In the genomic region with DNA sequence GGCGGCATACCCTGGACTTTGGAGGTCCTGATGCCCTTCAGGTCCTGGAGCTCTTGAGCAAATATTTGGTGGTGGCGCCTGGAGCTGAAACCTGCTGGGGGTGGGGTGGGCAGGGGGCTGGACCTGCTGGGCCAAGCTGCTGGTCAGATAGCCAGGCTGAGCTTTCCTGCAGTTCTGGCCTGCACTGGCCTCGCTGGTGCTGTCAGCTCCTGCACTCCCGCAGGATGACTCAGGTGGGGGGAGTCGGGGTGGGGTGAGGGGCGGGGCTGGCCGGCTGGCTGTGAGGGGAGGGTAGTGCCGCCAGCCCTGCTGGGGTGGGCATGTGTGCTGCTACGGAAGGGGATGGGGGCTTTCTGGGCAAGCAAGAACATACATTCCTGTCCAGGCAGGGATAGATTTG, we compare ENCODE assay signal across 8 mouse cellular contexts. TPM values are rescaled to one million over a fixed set of nuclear protein-coding genes. Genes with fewer than 3 reads are reported as not detected.
DNase-seq lines count a peak whose midpoint lies in the region; ATAC-seq and TF ChIP-seq lines count a peak whose summit lies in the region.

No protein-coding gene starts in this region.

- H3K27ac ChIP-seq in lung, embryonic 16.5 days (ENCODE audit: low read length), result peak overlapping the region; percentile 50
- no peak overlapping the region for H3K27ac ChIP-seq in limb, embryonic 14.5 days (replicated peaks; ENCODE audit: low read depth, low read length)
- H3K27ac ChIP-seq in stomach, embryonic 15.5 days, result peak overlapping the region; percentile 80

- no peaks in the 10 kb centered on the region for H3K9me3 ChIP-seq in lung, embryonic 16.5 days (ENCODE audit: control insufficient read depth, low read length)
- H3K9me3 ChIP-seq in limb, embryonic 14.5 days (ENCODE audit: control insufficient read depth, low read length), result no peaks in the 10 kb centered on the region
- H3K9me3 ChIP-seq in stomach, embryonic 15.5 days, result no peaks in the 10 kb centered on the region

- no peaks in the 10 kb centered on the region for H3K27me3 ChIP-seq in lung, embryonic 16.5 days (ENCODE audit: control insufficient read depth, insufficient read depth, low read depth, low read length)
- no peaks in the 10 kb centered on the region for H3K27me3 ChIP-seq in limb, embryonic 14.5 days (ENCODE audit: control insufficient read depth, insufficient read depth, low read length)
- no peaks in the 10 kb centered on the region for H3K27me3 ChIP-seq in stomach, embryonic 15.5 days (replicated peaks)

- peak overlapping the region; percentile 34 for H3K9ac ChIP-seq in lung, embryonic 16.5 days (ENCODE audit: low read length)
- peak overlapping the region; percentile 28; the same call in 1 of the 2 replicates for H3K9ac ChIP-seq in limb, embryonic 14.5 days (ENCODE audit: low read depth, low read length, severe bottlenecking)
- H3K9ac ChIP-seq in stomach, embryonic 15.5 days, result no peak overlapping the region

- peak; percentile 61 for DNase-seq in adrenal gland, adult 2 months
- no peak for DNase-seq in adrenal gland, postnatal 4 days (ENCODE audit: low spot score in 2 of 2)
- DNase-seq in lung, adult 18-20 months, result no peak
- no peak for DNase-seq in limb, embryonic 14.5 days (ENCODE audit: low spot score)
- DNase-seq in frontal cortex, postnatal 14 days (ENCODE audit: low spot score in 2 of 2), result no peak
- no peak for DNase-seq in urinary bladder, postnatal 10 days (ENCODE audit: low spot score)

- H3K36me3 ChIP-seq in lung, embryonic 16.5 days (ENCODE audit: control insufficient read depth, insufficient read depth, low read length), result peaks cover 36% of the 10 kb centered on the region
- H3K36me3 ChIP-seq in limb, embryonic 14.5 days (ENCODE audit: control insufficient read depth, insufficient read depth, low read length), result peaks cover 47% of the 10 kb centered on the region
- H3K36me3 ChIP-seq in stomach, embryonic 15.5 days, result peaks cover 40% of the 10 kb centered on the region

- WGBS in lung, embryonic 16.5 days, result 28% methylated on average over 9 of the region's 9 CpGs
- 16% methylated on average over 7 of the region's 9 CpGs for whole genome bisulfite sequencing in limb, embryonic 14.5 days
- 18% methylated on average over 9 of the region's 9 CpGs for WGBS in stomach, embryonic 15.5 days

- TF ChIP-seq POLR2A in limb, embryonic 14.5 days (IDR thresholded peaks at IDR 0.05; ENCODE audit: borderline replicate concordance, extremely low read depth, insufficient read depth, insufficient read length), result no peak

- ATAC-seq in lung, embryonic 16.5 days (ENCODE audit: low read depth), result no peak
- ATAC-seq in limb, embryonic 14.5 days (ENCODE audit: low FRiP score, low read depth), result no peak
- no peak for ATAC-seq in stomach, embryonic 15.5 days (ENCODE audit: insufficient read depth, low FRiP score, low read depth)

- peak overlapping the region; percentile 32 for H3K4me3 ChIP-seq in lung, embryonic 16.5 days (ENCODE audit: low read length)
- no peak overlapping the region for H3K4me3 ChIP-seq in limb, embryonic 14.5 days (replicated peaks; ENCODE audit: low read length)
- peak overlapping the region; percentile 29 for H3K4me3 ChIP-seq in stomach, embryonic 15.5 days (replicated peaks)

- peaks cover 25% of the 10 kb centered on the region for H3K4me1 ChIP-seq in lung, embryonic 16.5 days (replicated peaks; ENCODE audit: control insufficient read depth, insufficient read depth, low read length)
- H3K4me1 ChIP-seq in limb, embryonic 14.5 days (ENCODE audit: control insufficient read depth, insufficient read depth, low read length), result peaks cover 33% of the 10 kb centered on the region
- peaks cover 41% of the 10 kb centered on the region for H3K4me1 ChIP-seq in stomach, embryonic 15.5 days

- peak overlapping the region; percentile 84 for H3K4me2 ChIP-seq in lung, embryonic 16.5 days (ENCODE audit: low read depth, low read length)
- H3K4me2 ChIP-seq in limb, embryonic 14.5 days (replicated peaks; ENCODE audit: low read depth, low read length, severe bottlenecking), result peak overlapping the region; percentile 94
- peak overlapping the region; percentile 93 for H3K4me2 ChIP-seq in stomach, embryonic 15.5 days

RNA-seq across cellular contexts. Expression of a gene that starts 5.0 kb away (rescaled TPM):
- total RNA-seq in adrenal gland, adult 2 months (2021), result 10 to 100 TPM; 58.4 to 63.2 TPM
- 65.9 and 74.0 TPM in 2 replicates for polyA plus RNA-seq in adrenal gland, adult 2 months (2012; rRNA removed)
- 10 to 100 TPM; 60.8 to 70.1 TPM for total RNA-seq in adrenal gland, postnatal 4 days (2021)
- polyA plus RNA-seq in lung, embryonic 16.5 days (2015; fragmentation: Nextera tagmentation; extraction: Ambion mirVana), result 45.1 and 48.9 TPM in 2 replicates
- polyA plus RNA-seq in limb, embryonic 14.5 days (2012; rRNA removed), result 69.1 and 84.1 TPM in 2 replicates
- polyA plus RNA-seq in limb, embryonic 14.5 days (2014; fragmentation: Nextera tagmentation; extraction: Ambion mirVana), result 30.0 and 37.1 TPM in 2 replicates
- 38.8 and 44.6 TPM in 2 replicates for polyA plus RNA-seq in stomach, embryonic 15.5 days (2015; fragmentation: Nextera tagmentation; extraction: Ambion mirVana)

RNA-seq across cellular contexts. Expression of a gene that starts 5.3 kb away (rescaled TPM):
- 10 to 100 TPM; 40.7 to 47.9 TPM for total RNA-seq in adrenal gland, adult 2 months (2021)
- polyA plus RNA-seq in adrenal gland, adult 2 months (2012; rRNA removed), result 60.2 and 63.3 TPM in 2 replicates
- total RNA-seq in adrenal gland, postnatal 4 days (2021), result 10 to 100 TPM; 42.6 to 43.9 TPM
- 43.0 and 45.8 TPM in 2 replicates for polyA plus RNA-seq in lung, embryonic 16.5 days (2015; fragmentation: Nextera tagmentation; extraction: Ambion mirVana)
- 127 and 165 TPM in 2 replicates for polyA plus RNA-seq in limb, embryonic 14.5 days (2012; rRNA removed)
- 51.7 TPM in 2 replicates for polyA plus RNA-seq in limb, embryonic 14.5 days (2014; fragmentation: Nextera tagmentation; extraction: Ambion mirVana)
- polyA plus RNA-seq in stomach, embryonic 15.5 days (2015; fragmentation: Nextera tagmentation; extraction: Ambion mirVana), result 37.3 and 41.2 TPM in 2 replicates

RNA-seq across cellular contexts. Expression of a gene that starts 15.4 kb away (rescaled TPM):
- under 1 TPM in 1 of 2 experiments, not detected in 1; 0.48 TPM for total RNA-seq in adrenal gland, adult 2 months (2021)
- polyA plus RNA-seq in adrenal gland, adult 2 months (2012; rRNA removed), result 0.74 and 1.2 TPM in 2 replicates
- total RNA-seq in adrenal gland, postnatal 4 days (2021), result under 1 TPM; 0.20 to 0.22 TPM
- polyA plus RNA-seq in lung, embryonic 16.5 days (2015; fragmentation: Nextera tagmentation; extraction: Ambion mirVana), result 0.19 TPM in 1 of 2 replicates, not detected in the other
- polyA plus RNA-seq in limb, embryonic 14.5 days (2012; rRNA removed), result 3.0 and 6.2 TPM in 2 replicates
- polyA plus RNA-seq in limb, embryonic 14.5 days (2014; fragmentation: Nextera tagmentation; extraction: Ambion mirVana), result 0.36 and 1.2 TPM in 2 replicates
- 0.18 TPM in 1 of 2 replicates, not detected in the other for polyA plus RNA-seq in stomach, embryonic 15.5 days (2015; fragmentation: Nextera tagmentation; extraction: Ambion mirVana)

RNA-seq across cellular contexts. Expression of a gene that starts 16.5 kb away (rescaled TPM):
- total RNA-seq in adrenal gland, adult 2 months (2021), result 100 to 1,000 TPM in 1 of 2 experiments, 10 to 100 TPM in 1; 93.4 to 108 TPM
- 335 and 350 TPM in 2 replicates for polyA plus RNA-seq in adrenal gland, adult 2 months (2012; rRNA removed)
- 100 to 1,000 TPM; 108 to 127 TPM for total RNA-seq in adrenal gland, postnatal 4 days (2021)
- polyA plus RNA-seq in lung, embryonic 16.5 days (2015; fragmentation: Nextera tagmentation; extraction: Ambion mirVana), result 96.6 and 99.2 TPM in 2 replicates
- polyA plus RNA-seq in limb, embryonic 14.5 days (2012; rRNA removed), result 295 and 397 TPM in 2 replicates
- 113 and 120 TPM in 2 replicates for polyA plus RNA-seq in limb, embryonic 14.5 days (2014; fragmentation: Nextera tagmentation; extraction: Ambion mirVana)
- polyA plus RNA-seq in stomach, embryonic 15.5 days (2015; fragmentation: Nextera tagmentation; extraction: Ambion mirVana), result 98.1 and 103 TPM in 2 replicates

RNA-seq across cellular contexts. Expression of a gene that starts 19.1 kb away (rescaled TPM):
- 10 to 100 TPM; 16.7 to 20.5 TPM for total RNA-seq in adrenal gland, adult 2 months (2021)
- polyA plus RNA-seq in adrenal gland, adult 2 months (2012; rRNA removed), result 86.7 and 94.5 TPM in 2 replicates
- total RNA-seq in adrenal gland, postnatal 4 days (2021), result 10 to 100 TPM; 11.1 to 11.3 TPM
- 18.0 and 19.6 TPM in 2 replicates for polyA plus RNA-seq in lung, embryonic 16.5 days (2015; fragmentation: Nextera tagmentation; extraction: Ambion mirVana)
- polyA plus RNA-seq in limb, embryonic 14.5 days (2012; rRNA removed), result 29.8 and 35.5 TPM in 2 replicates
- polyA plus RNA-seq in limb, embryonic 14.5 days (2014; fragmentation: Nextera tagmentation; extraction: Ambion mirVana), result 23.2 and 23.5 TPM in 2 replicates
- 22.0 and 22.3 TPM in 2 replicates for polyA plus RNA-seq in stomach, embryonic 15.5 days (2015; fragmentation: Nextera tagmentation; extraction: Ambion mirVana)
